8 mouse cellular contexts compared by ENCODE assay signal in the genomic region with DNA sequence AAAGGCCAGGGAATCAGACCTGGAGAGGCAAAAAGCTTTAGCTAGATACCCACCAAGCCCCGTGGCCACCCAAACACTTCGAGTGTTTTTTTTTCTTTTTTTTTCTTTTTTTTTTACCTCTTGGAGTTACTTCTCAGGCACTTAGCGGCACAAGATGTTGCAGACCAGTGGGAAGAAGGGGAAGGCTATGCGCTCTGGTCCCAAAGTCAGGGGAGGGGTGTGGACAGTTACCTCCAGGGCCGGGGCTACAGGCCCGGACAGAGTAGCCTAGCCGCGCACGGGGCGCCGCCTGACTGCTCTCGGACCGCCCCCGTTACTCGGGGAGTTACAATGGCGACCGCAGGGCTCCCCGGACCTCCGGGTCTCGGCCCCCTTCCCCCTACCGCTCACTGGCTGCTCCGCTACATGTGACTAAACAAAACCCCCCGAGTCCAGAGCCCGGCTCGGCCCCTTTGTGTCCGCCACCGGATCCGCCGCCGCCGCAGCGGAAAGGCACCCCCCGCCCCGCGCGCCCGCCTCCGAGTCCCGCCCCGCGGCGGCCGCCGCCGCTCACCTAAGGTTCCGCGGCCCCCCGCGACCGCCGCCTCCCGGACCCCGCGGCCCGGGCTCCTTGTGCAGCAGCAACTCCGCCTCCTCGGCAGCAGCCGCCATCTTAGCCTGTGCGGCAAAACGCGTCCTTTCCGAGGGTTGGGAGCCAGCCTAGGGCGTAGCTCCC. TPM values are rescaled to one million over a fixed set of nuclear protein-coding genes. Genes with fewer than 3 reads are reported as not detected.
A peak's percentile ranks its signal among the peaks of the same experiment; 100 is the strongest.
DNase-seq lines count a peak whose midpoint lies in the region; ATAC-seq and TF ChIP-seq lines count a peak whose summit lies in the region.

No protein-coding gene starts in this region.

- H3K9me3 ChIP-seq in ES-Bruce4 (replicated peaks; ENCODE audit: control insufficient read depth, insufficient read depth, low read length, poor library complexity, severe bottlenecking) = no peaks in the 10 kb centered on the region
- H3K9me3 ChIP-seq in forebrain, embryonic 11.5 days (ENCODE audit: control insufficient read depth, low read length) = no peaks in the 10 kb centered on the region
- no peaks in the 10 kb centered on the region for H3K9me3 ChIP-seq in megakaryocyte, embryonic 14.5 days

- no peak for TF ChIP-seq CTCF in ES-Bruce4 (IDR thresholded peaks at IDR 0.05; ENCODE audit: low read depth, low read length)

- DNase-seq in adrenal gland, postnatal 10 days = peak; percentile 85
- DNase-seq in forebrain, embryonic 11.5 days (ENCODE audit: low spot score) = peak; percentile 92
- DNase-seq in heart, postnatal 4 days = peak; percentile 82
- DNase-seq in left cerebral cortex, postnatal 10 days (ENCODE audit: extremely low spot score in 1 of 2, low spot score in 2 of 2) = peak; percentile 52 to 89
- DNase-seq in skeletal muscle tissue, adult 2 months (ENCODE audit: low read depth, low spot score) = peak; percentile 32
- no peak for DNase-seq in c-Kit-positive CD71-positive TER-119-positive erythroid progenitor cells, embryonic 14.5 days (ENCODE audit: low spot score)

- peak overlapping the region; percentile 100 for H3K4me3 ChIP-seq in ES-Bruce4 (ENCODE audit: low read depth, low read length)
- H3K4me3 ChIP-seq in forebrain, embryonic 11.5 days (ENCODE audit: low read depth, low read length) = peak overlapping the region; percentile 81
- H3K4me3 ChIP-seq in megakaryocyte, embryonic 14.5 days (replicated peaks) = peak overlapping the region; percentile 97

- H3K27ac ChIP-seq in ES-Bruce4 (ENCODE audit: insufficient read depth, low read length) = peak overlapping the region; percentile 89
- H3K27ac ChIP-seq in forebrain, embryonic 11.5 days (ENCODE audit: low read depth, low read length) = peak overlapping the region; percentile 98

- TF ChIP-seq POLR2A in ES-Bruce4 (IDR thresholded peaks at IDR 0.05; ENCODE audit: insufficient read depth, low read length) = no peak

- under 1% methylated on average over 34 of the region's 63 CpGs for WGBS in forebrain, embryonic 11.5 days

- ATAC-seq in forebrain, embryonic 11.5 days (replicated peaks; ENCODE audit: low FRiP score) = peak; percentile 90

- H3K4me1 ChIP-seq in ES-Bruce4 (ENCODE audit: control insufficient read depth, insufficient read depth, low read length) = peaks cover 1% of the 10 kb centered on the region
- peaks cover 12% of the 10 kb centered on the region for H3K4me1 ChIP-seq in forebrain, embryonic 11.5 days (replicated peaks; ENCODE audit: control insufficient read depth, insufficient read depth, low read length)
- peaks cover 47% of the 10 kb centered on the region for H3K4me1 ChIP-seq in megakaryocyte, embryonic 14.5 days

- H3K36me3 ChIP-seq in ES-Bruce4 (ENCODE audit: control insufficient read depth, insufficient read depth, low read length, poor library complexity, severe bottlenecking) = peaks cover 11% of the 10 kb centered on the region
- no peaks in the 10 kb centered on the region for H3K36me3 ChIP-seq in forebrain, embryonic 11.5 days (ENCODE audit: control insufficient read depth, insufficient read depth, low read length)
- peaks cover 22% of the 10 kb centered on the region for H3K36me3 ChIP-seq in megakaryocyte, embryonic 14.5 days (replicated peaks; ENCODE audit: low read length)

- TF ChIP-seq EP300 in ES-Bruce4 (IDR thresholded peaks at IDR 0.05; ENCODE audit: insufficient read depth, low read depth, low read length) = no peak

- peak overlapping the region; percentile 95 for H3K9ac ChIP-seq in ES-Bruce4 (ENCODE audit: low read depth, poor library complexity, severe bottlenecking)
- H3K9ac ChIP-seq in forebrain, embryonic 11.5 days (ENCODE audit: low read length) = peak overlapping the region; percentile 99

- intact Hi-C loops in left cerebral cortex, postnatal 10 days (cut with DNase I) = loop anchor here (10.0 kb wide), 1 partner anchor 231 kb away; no protein-coding TSS in a partner anchor

- no peaks in the 10 kb centered on the region for H3K27me3 ChIP-seq in ES-Bruce4 (ENCODE audit: control insufficient read depth, insufficient read depth, low read length, poor library complexity, severe bottlenecking)
- H3K27me3 ChIP-seq in forebrain, embryonic 11.5 days (ENCODE audit: control insufficient read depth, insufficient read depth, low read length) = no peaks in the 10 kb centered on the region
- H3K27me3 ChIP-seq in megakaryocyte, embryonic 14.5 days (replicated peaks) = peaks cover 3% of the 10 kb centered on the region

- peak overlapping the region; percentile 73 for H3K4me2 ChIP-seq in forebrain, embryonic 11.5 days (ENCODE audit: low read depth, low read length, severe bottlenecking)

RNA-seq across cellular contexts. Expression of a gene that starts 1.2 kb away (rescaled TPM):
- 87.2 and 92.0 TPM in 2 replicates for polyA plus RNA-seq in ES-Bruce4 (2011; ENCODE audit: insufficient read depth, insufficient read length, low read depth, missing spikeins)
- total RNA-seq in adrenal gland, postnatal 10 days (2021) = 10 to 100 TPM; 64.4 to 78.1 TPM
- polyA plus RNA-seq in forebrain, embryonic 11.5 days (2014; fragmentation: Nextera tagmentation; extraction: Ambion mirVana) = 70.9 and 86.4 TPM in 2 replicates
- 100 to 1,000 TPM; 101 to 107 TPM for total RNA-seq in heart, postnatal 4 days (2021)
- 10 to 100 TPM; 91.0 to 91.7 TPM for total RNA-seq in left cerebral cortex, postnatal 10 days (2021)
- 14.7 and 17.4 TPM in 2 replicates for polyA plus RNA-seq in megakaryocyte, embryonic 14.5 days (2012; ENCODE audit: insufficient read depth, low replicate concordance)
